Mouse (Mus musculus) lung, postnatal 0 days (tissue): ENCODE data around the gene Ucp3. TPM values are rescaled to one million over a fixed set of nuclear protein-coding genes. Genes with fewer than 3 reads are reported as not detected.

ENCODE experiments used
- ATAC-seq: fragments of 200-750 bp; cut with Nextera tagmentation; 2 replicates; pipeline ENCODE4 v1.8.0; 2017; ENCODE audit warnings: moderate library complexity
- DNase-seq: peaks from one replicate; pipeline ENCODE4 v3.0.0-alpha.2; 2016; ENCODE audit warnings: low spot score
- H3K27ac ChIP-seq: fragments of 300-500 bp; sonication (generic); 2 replicates; pipeline ENCODE4 v1.5.1; 2014; ENCODE audit warnings: antibody characterized with exemption, mild to moderate bottlenecking, low read length, mixed read lengths
- H3K27me3 ChIP-seq: fragments of 300-500 bp; sonication (generic); replicated peaks from 2 replicates; pipeline ENCODE4 v1.6.1; 2014; ENCODE audit warnings: low read length, mixed read lengths; ENCODE audit not compliant: insufficient read depth
- H3K36me3 ChIP-seq: fragments of 300-500 bp; sonication (generic); 2 replicates; pipeline ENCODE4 v1.6.1; 2014; ENCODE audit warnings: low read length, mixed read lengths; ENCODE audit not compliant: insufficient read depth
- H3K4me1 ChIP-seq: fragments of 300-500 bp; sonication (generic); 2 replicates; pipeline ENCODE4 v1.6.1; 2014; ENCODE audit warnings: antibody characterized with exemption, low read depth, low read length, mixed read lengths; ENCODE audit not compliant: insufficient read depth
- H3K4me2 ChIP-seq: fragments of 300-500 bp; sonication (generic); replicated peaks from 2 replicates; pipeline ENCODE4 v1.6.1; 2014; ENCODE audit warnings: low read depth, mild to moderate bottlenecking, low read length, moderate library complexity, mixed read lengths
- H3K4me3 ChIP-seq: fragments of 300-500 bp; sonication (generic); 2 replicates; pipeline ENCODE4 v1.5.1; 2014; ENCODE audit warnings: low read depth, low read length
- H3K9ac ChIP-seq: fragments of 300-500 bp; sonication (generic); replicated peaks from 2 replicates; pipeline ENCODE4 v1.6.1; 2014; ENCODE audit warnings: low read depth, mild to moderate bottlenecking
- H3K9me3 ChIP-seq: fragments of 300-500 bp; sonication (generic); 2 replicates; pipeline ENCODE4 v1.6.1; 2016; ENCODE audit warnings: low read length, mixed read lengths
- CTCF ChIP-seq: IDR thresholded peaks from 2 replicates; pipeline ENCODE4 v1.5.1; 2016; ENCODE audit warnings: antibody characterized with exemption, mild to moderate bottlenecking
- EP300 ChIP-seq: IDR thresholded peaks from 2 replicates; pipeline ENCODE4 v1.6.1; 2016; ENCODE audit warnings: antibody characterized with exemption, mild to moderate bottlenecking, control low read depth
- WGBS: fragments of 180-500 bp; shearing (Covaris S2); extraction: QIAGEN DNeasy Blood & Tissue Kit; methylation state at CpG from one replicate; pipeline ENCODE4 v1.1.7; 2014; 5-methylcytosine and 5-hydroxymethylcytosine counted together
- polyA plus RNA-seq: library from polyadenylated mRNA; unstranded; fragments of >200 nt; fragmentation: Nextera tagmentation; extraction: Ambion mirVana; gene quantifications from 2 replicates; pipeline ENCODE4 v1.2.1, GENCODE M21; 2015

Ucp3 gene
- polyA plus RNA-seq, 1 experiment from 2014 or later = 0.08 TPM

- no peaks in the 10 kb centered on the region for H3K27me3 ChIP-seq
- ATAC-seq (no peak), DNase-seq (no peak)
- TF ChIP-seq EP300 (no peak), CTCF (no peak)
- no peaks in the 10 kb centered on the region for H3K9me3 ChIP-seq
- no peak overlapping the region for H3K4me2 ChIP-seq
- H3K27ac ChIP-seq = no peak overlapping the region
- H3K36me3 ChIP-seq = no peaks in the 10 kb centered on the region; the same call in 1 of the 2 replicates
- H3K4me1 ChIP-seq = peaks cover 4% of the 10 kb centered on the region; the same call in 1 of the 2 replicates
- H3K9ac ChIP-seq = no peak overlapping the region
- 82% methylated on average over 2 of the region's 2 CpGs for WGBS
- no peak overlapping the region for H3K4me3 ChIP-seq
Measured at GRCm38 (mm10) chr7:100535831-100536230, 63.0 kb downstream of the Ucp3 start.

Other genes starting within 250 kb of the Ucp3 start
- gene Pgm2l1, start 245.6 kb upstream of the Ucp3 start, polyA plus RNA-seq = 2.0 and 2.1 TPM in 2 replicates
- 1.8 and 2.4 TPM in 2 replicates for gene P4ha3, start 187.5 kb upstream of the Ucp3 start, polyA plus RNA-seq
- gene C2cd3, start 100.8 kb upstream of the Ucp3 start, polyA plus RNA-seq = 7.5 and 9.2 TPM in 2 replicates
- 32.6 and 34.3 TPM in 2 replicates for gene Ppme1, start 100.7 kb upstream of the Ucp3 start, polyA plus RNA-seq
- gene Ucp2, start 20.3 kb downstream of the Ucp3 start, polyA plus RNA-seq = 528 and 617 TPM in 2 replicates
- 13.7 and 13.8 TPM in 2 replicates for gene Dnajb13, start 42.0 kb downstream of the Ucp3 start, polyA plus RNA-seq
- 17.0 and 18.2 TPM in 2 replicates for gene Coa4, start 64.1 kb downstream of the Ucp3 start, polyA plus RNA-seq
- gene Rab6a, start 134.4 kb downstream of the Ucp3 start, polyA plus RNA-seq = 76.8 and 88.2 TPM in 2 replicates
- 76.0 and 77.5 TPM in 2 replicates for gene Mrpl48, start 135.3 kb downstream of the Ucp3 start, polyA plus RNA-seq
- 44.4 and 46.0 TPM in 2 replicates for gene Plekhb1, start 189.4 kb downstream of the Ucp3 start, polyA plus RNA-seq
- gene Fam168a, start 233.6 kb downstream of the Ucp3 start, polyA plus RNA-seq = 28.2 and 35.8 TPM in 2 replicates